Mouse (Mus musculus) spleen, postnatal 36 days (tissue): ENCODE results near the gene Snx27.

Source experiments
- DNase-seq, 2 experiments: peaks; one replicate each; pipeline ENCODE4 v3.0.0; 2022; ENCODE audit warnings: low spot score in 2 of 2, mixed read lengths in 1 of 2

Gene Snx27

GRCm38 (mm10) chr3:94477444-94477843 is 105.1 kb downstream of the Snx27 start:
- no peak for DNase-seq

- no peak for DNase-seq
Observed at GRCm38 (mm10) chr3:94476301-94477035, 106.0 kb downstream of the Snx27 start.

GRCm38 (mm10) chr3:94473567-94474232 is 108.8 kb downstream of the Snx27 start:
- DNase-seq = no peak

- no peak for DNase-seq
Observed at GRCm38 (mm10) chr3:94473115-94473505, 109.4 kb downstream of the Snx27 start.

- no peak for DNase-seq
Observed at GRCm38 (mm10) chr3:94472447-94473114, 109.9 kb downstream of the Snx27 start.

GRCm38 (mm10) chr3:94468931-94469330 is 113.6 kb downstream of the Snx27 start:
- DNase-seq = no peak

- DNase-seq = no peak
Observed at GRCm38 (mm10) chr3:94465632-94466430, 116.7 kb downstream of the Snx27 start.

- DNase-seq = no peak
Observed at GRCm38 (mm10) chr3:94463926-94464578, 118.5 kb downstream of the Snx27 start.

- no peak for DNase-seq
Observed at GRCm38 (mm10) chr3:94459834-94460233, 122.7 kb downstream of the Snx27 start.

GRCm38 (mm10) chr3:94457055-94457454 is 125.5 kb downstream of the Snx27 start:
- no peak for DNase-seq

- peak; percentile 61 to 71 for DNase-seq
Observed at GRCm38 (mm10) chr3:94456529-94457000, 126.0 kb downstream of the Snx27 start.

- DNase-seq = no peak
Observed at GRCm38 (mm10) chr3:94449377-94449776, 133.1 kb downstream of the Snx27 start.
